Mouse (Mus musculus) heart, postnatal 25 days (tissue): ENCODE results near the gene Jmjd4. TPM values are rescaled to one million over a fixed set of nuclear protein-coding genes. Genes with fewer than 3 reads are reported as not detected.

ENCODE experiments used
- DNase-seq: peaks from one replicate; pipeline ENCODE4 v3.0.0; 2022; ENCODE audit warnings: low spot score
- intact Hi-C: fragments of 180-260 bp; cut with DNase I; formaldehyde crosslinking; loops from one replicate; pipeline ENCODE4 v1.15.1; 2025
- total RNA-seq, 2 experiments: library from RNA; stranded (reverse); gene quantifications; 2 replicates each; pipeline ENCODE4 v1.2.3; 2021

Jmjd4 gene
- total RNA-seq, result 10 to 100 TPM; 11.9 to 13.0 TPM

GRCm38 (mm10) chr11:59449741-59450229, at the start of gene Jmjd4:
Jmjd4 (plus strand) TSS chr11:59450045.
- DNase-seq, result peak; percentile 87
- intact Hi-C loops, result no loop called here

DNA sequence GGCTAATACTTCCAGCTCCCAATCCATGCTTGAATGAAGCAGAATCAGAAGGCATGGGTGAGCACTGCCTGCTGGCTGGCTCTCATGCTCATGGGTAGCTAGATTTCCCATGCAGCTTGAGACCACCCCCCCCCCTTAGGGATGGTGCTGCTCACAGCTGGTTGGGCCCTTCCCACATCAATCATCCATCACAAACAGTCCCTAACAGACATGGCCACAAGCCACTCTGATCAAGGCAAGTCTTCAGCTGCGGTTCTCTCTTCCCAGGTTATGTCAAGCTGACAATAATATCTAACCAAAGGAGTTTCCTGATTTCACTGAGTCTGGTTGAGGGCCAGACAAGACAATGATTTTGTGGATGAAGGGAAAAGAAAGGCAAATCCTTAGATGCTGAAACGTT, 49.0 kb upstream of the Jmjd4 start:
- no peak for DNase-seq
- intact Hi-C loops, result no loop called here

GRCm38 (mm10) chr11:59405761-59406160, 44.1 kb upstream of the Jmjd4 start:
- intact Hi-C loops, result no loop called here
- no peak for DNase-seq

DNA sequence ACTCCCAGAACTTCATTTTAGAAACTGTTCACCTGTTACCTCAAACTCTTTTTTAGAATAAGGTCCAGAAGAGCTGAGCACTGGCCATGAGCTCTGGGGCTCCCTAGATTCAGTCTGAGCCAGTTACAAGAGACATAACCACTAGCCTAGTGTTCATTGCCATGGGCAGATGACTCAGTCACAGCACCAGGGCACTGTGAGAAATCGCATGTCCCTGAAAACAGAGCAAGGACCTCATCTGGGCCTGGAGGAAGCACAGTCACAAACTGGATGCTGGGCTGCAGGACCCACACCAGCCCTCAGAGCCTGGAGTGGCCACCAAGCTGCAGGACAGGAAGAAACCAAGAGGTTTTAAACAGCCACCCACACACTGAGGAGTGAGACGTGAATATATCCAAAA, 39.0 kb upstream of the Jmjd4 start:
- DNase-seq, result no peak
- intact Hi-C loops, result no loop called here

GRCm38 (mm10) chr11:59412058-59412457, 37.8 kb upstream of the Jmjd4 start:
- intact Hi-C loops, result no loop called here
- no peak for DNase-seq

DNA sequence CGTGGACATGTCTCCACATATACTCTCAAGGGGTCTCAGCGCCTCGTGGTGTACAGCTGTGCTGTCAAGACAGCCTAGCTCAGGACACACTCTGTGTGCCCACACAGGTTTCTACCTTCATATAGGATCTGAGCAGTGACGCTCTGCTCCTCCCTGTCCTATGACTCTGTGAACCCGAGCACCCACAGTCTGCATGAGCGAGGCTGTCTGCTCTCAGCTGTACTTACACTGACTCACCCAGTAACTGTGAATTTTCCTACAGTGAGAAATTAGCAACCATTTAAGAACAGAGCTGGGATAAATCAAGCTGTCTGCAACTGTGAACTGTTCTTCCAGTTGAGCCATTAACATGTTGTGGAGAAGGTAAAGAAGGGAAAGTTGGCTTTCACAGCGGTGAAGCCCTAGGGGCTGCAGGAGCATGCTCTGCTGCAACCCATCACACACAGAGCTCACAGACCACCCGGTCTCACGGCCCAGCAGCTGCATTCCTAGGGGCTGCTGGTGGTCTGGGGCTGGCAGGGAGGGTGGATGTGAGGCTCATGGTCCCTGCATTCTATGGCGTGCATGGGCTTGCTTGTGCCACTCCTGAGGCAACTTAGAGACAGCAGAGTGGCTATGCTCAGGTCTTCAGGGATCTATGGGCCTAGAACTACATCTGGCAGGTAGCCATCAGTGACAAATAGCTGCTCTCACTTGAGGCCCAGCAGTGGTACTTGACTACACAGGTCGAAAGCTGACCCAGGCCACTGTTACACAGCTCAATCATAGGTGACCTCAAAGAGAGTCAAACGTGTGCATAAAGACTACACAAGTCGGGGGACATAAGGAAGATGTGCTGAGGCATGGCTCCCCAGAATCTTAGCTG, 36.6 kb upstream of the Jmjd4 start:
- intact Hi-C loops, result no loop called here
- DNase-seq, result no peak

GRCm38 (mm10) chr11:59418708-59419107, 31.1 kb upstream of the Jmjd4 start:
- DNase-seq, result no peak
- intact Hi-C loops, result no loop called here

DNA sequence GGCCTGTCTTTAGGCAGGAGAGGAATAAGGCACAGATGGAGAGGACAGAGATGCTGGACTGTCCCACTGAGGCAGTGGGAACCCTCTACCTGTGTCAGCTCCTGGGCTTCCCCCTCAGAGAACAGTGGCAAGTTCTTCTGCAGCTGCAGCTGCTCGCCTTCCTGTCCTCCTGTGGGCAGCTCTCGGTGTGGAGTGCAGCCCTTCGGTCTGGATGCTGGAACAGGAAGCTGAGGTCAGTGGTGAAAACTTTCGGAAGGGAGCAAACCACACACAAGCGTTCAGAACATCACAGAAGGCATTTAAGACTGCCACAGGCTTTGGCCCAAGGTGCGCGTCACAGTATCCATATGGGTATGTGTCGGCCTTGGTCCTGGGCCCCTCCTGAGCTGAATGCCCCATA, 28.4 kb upstream of the Jmjd4 start:
- no peak for DNase-seq
- intact Hi-C loops, result loop anchor here (5.0 kb wide), 1 partner anchor 51 kb away; the partner anchor contains the start of gene Zfp867

DNA sequence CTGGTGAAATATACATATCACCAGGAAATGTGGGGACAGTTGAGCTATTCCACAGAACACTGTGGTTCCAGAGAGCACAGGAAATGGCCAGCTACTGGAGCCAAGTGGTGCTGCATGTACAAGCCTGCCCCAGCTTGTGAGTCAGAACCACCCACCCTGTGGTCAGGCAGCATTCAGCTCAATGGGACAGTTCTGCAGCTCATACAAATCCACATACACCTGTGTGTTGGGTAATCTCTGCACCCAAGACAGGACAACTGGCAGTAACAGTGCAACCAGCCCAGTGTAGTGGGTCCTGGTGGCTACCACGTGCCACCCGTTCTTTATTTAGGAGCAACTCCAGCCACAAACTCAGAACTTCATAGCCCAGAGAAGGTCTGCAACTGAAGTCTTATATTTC, 27.9 kb upstream of the Jmjd4 start:
- DNase-seq, result no peak
- intact Hi-C loops, result loop anchor here (5.0 kb wide), 1 partner anchor 50 kb away; the partner anchor contains the start of gene Zfp867

DNA sequence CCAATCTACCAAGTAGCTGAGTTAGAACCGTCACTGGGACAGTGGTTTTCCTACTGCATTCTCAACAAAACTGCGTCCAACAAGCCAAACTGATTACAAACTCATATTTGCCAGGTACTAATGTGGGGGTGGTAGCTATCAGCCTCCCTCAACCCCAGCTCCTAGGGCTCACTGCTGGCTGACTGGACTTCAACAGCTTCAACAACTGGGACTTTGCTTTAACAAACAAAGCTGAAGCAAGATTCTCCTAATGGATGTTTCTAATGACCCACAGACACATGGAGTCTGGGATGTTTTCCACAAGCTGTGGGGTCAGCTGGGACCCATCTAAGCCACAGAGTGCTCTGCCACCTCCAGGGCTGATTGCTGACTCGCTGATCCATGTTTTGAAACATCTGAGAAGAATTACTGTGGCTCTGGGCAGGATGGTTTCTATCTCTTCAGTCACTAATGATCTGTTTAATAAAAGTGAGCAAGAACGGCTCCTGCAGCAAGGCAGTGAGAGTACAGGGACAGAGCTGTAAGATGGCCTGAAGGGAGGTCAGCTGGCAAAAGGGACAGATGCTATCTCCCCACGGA, 26.7 kb upstream of the Jmjd4 start:
- DNase-seq, result no peak
- intact Hi-C loops, result loop anchor here (5.0 kb wide), 1 partner anchor 49 kb away; the partner anchor contains the start of gene Zfp867

DNA sequence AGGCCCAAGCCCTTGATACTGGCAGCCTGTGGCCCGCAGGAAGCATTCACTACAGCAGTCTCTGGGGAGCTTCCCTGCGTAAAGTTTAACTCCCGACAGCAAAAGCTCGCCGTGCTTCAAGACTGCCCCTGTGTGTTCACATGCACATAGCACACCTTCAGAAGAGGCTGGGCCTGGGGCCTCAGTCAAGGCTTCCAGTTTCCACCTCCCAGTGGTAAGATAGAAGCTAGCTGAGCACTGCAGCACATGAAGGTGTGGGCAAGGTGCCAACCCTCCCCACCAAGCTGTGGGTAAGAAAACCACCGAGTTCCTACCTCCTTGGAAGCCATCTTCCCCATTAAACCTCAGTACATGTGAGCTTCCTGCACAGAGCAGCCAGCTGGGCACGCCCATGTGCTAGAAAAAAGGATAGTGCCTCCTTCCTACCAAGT, 24.2 kb upstream of the Jmjd4 start:
- no peak for DNase-seq
- intact Hi-C loops, result no loop called here

GRCm38 (mm10) chr11:59428057-59428660, 21.7 kb upstream of the Jmjd4 start:
- no peak for DNase-seq
- intact Hi-C loops, result no loop called here

DNA sequence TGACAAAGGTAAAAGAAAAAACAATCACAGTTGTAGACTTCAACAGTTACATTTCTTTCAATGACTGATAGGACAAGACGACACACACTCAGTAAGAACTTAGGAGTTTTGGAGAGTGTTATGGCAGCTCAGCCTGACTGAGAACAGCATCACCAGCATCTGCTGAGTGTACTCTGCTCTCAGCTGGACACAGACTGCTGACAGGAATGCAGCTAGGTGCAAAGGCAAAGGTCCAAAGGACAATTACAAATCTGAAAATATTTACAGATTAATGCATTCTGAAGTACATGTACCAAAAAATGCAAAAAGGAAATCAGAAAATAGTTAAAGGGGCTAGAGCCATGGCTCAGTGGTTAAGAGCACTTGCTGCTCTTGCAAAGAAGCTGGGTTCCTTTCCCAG, 19.9 kb upstream of the Jmjd4 start:
- intact Hi-C loops, result no loop called here
- DNase-seq, result no peak

GRCm38 (mm10) chr11:59432261-59432660, 17.6 kb upstream of the Jmjd4 start:
- intact Hi-C loops, result no loop called here
- no peak for DNase-seq

- intact Hi-C loops, result no loop called here
- DNase-seq, result no peak
Measured at GRCm38 (mm10) chr11:59437954-59438353, 11.9 kb upstream of the Jmjd4 start.

DNA sequence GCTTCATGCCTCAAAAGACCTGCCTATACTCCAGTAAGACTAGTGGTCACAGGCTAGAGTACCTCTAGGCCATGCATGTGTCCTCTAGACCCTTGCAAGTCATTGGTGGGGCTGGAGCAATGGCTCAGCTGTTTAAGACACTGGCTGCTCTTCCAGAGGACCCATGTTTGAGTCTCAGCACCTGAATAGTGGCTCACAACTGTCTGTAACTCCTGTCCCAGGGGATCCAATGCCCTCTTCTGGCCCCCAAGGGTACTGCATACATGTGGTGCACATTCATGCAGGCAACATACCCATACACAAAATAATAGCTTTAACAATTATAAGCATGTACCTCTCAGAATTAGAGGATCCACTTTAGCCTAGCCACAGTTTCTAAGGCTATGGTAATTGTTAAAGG, 6.7 kb upstream of the Jmjd4 start:
- intact Hi-C loops, result no loop called here
- no peak for DNase-seq

GRCm38 (mm10) chr11:59450230-59450771, 456 bp downstream of the Jmjd4 start:
- intact Hi-C loops, result no loop called here
- DNase-seq, result no peak

DNA sequence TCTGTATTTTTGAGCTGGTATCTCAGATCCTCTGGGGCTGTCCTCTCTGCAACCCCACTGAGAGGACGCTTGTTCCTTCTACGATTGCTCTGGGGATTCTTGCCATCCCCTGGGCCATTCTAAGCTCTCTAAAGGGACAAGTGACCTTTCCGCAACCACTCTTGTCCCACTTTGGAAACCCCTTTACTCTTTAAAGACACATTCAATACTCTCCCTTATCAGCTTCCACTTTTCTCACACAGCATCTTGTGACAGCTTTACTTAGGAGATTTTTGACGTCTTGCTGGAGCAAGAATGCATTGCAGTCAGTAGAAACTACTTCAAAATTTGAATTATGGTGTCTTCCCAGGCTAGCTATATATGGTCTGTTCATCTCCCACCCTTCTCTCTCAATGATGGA, 1.2 kb downstream of the Jmjd4 start, which contains the start of gene Snap47:
Gene Snap47 (minus strand): TSS at position 101 of the 400 bp plus-strand sequence.
- no peak for DNase-seq
- intact Hi-C loops, result no loop called here

GRCm38 (mm10) chr11:59456346-59456745, 6.5 kb downstream of the Jmjd4 start:
- DNase-seq, result no peak
- intact Hi-C loops, result no loop called here

DNA sequence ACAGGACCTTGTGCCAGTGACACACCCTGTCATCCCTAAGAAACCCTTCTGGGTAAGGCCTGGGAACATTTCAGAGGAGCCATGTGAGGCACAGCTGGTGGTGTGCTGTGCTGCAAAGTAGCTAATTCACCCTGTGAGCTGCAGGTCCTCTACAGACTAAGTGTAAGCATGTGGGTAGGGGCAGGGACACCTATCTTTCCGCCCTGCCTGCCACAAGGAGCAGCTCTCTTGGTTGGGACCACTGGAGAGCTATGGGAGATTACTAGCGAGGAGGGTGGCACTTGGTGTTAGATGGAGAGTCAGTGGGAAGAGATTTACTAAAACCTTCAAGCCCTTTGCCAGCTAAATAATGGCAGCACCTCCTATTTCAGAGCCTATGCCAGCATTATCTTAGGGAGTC, 7.0 kb downstream of the Jmjd4 start:
- no peak for DNase-seq
- intact Hi-C loops, result no loop called here
